ENCODE assay signal across 17 mouse cellular contexts in genomic region chr7:137069768-137070167, GRCm38 (mm10).
A peak's percentile ranks its signal among the peaks of the same experiment; 100 is the strongest.
DNase-seq lines count a peak whose midpoint lies in the region; ATAC-seq lines count a peak whose summit lies in the region.
"Had no signal": no experiment of that assay in that cellular context is flagged by ENCODE, and none has a peak within 500 bp of the region (broad histone marks: within the 10 kb centered on the region; RNA-seq: fewer than 3 reads in every experiment).

No protein-coding gene starts in this region.

- H3K9ac ChIP-seq in heart, embryonic 11.5 days (ENCODE audit: low read depth, low read length) = no peak overlapping the region
- no peak overlapping the region for H3K9ac ChIP-seq in forebrain, embryonic 15.5 days (replicated peaks)
- H3K9ac ChIP-seq: embryonic facial prominence, embryonic 13.5 days; liver, embryonic 14.5 days had no signal

- H3K4me3 ChIP-seq in heart, embryonic 11.5 days (ENCODE audit: low read depth, low read length) = no peak overlapping the region
- H3K4me3 ChIP-seq in forebrain, embryonic 15.5 days = no peak overlapping the region
- H3K4me3 ChIP-seq: embryonic facial prominence, embryonic 13.5 days; layer of hippocampus, adult 2 months had no signal

- no peaks in the 10 kb centered on the region for H3K36me3 ChIP-seq in heart, embryonic 11.5 days (ENCODE audit: control insufficient read depth, insufficient read depth, low read length)
- no peaks in the 10 kb centered on the region for H3K36me3 ChIP-seq in forebrain, embryonic 15.5 days
- H3K36me3 ChIP-seq: embryonic facial prominence, embryonic 13.5 days had no signal

- peak; percentile 65 to 71 for DNase-seq in cerebellum, postnatal 10 days
- DNase-seq in cerebellum, postnatal 25 days = no peak
- DNase-seq in heart, adult 9 months (ENCODE audit: low spot score in 2 of 2) = peak; percentile 43 to 52
- peak; percentile 29 for DNase-seq in ovary, postnatal 36 days (ENCODE audit: low spot score)
- no peak for DNase-seq in ovary, postnatal 14 days (ENCODE audit: low spot score)
- DNase-seq: B cell, adult 2 months; cerebellum, adult 18-20 months; gastrocnemius, postnatal 14 days; kidney, adult 18-20 months; kidney, postnatal 10 days; right cerebral cortex, postnatal 25 days; thymus, postnatal 4 days had no signal

- H3K9me3 ChIP-seq in heart, embryonic 11.5 days (replicated peaks; ENCODE audit: control insufficient read depth, low read length) = no peaks in the 10 kb centered on the region
- H3K9me3 ChIP-seq in forebrain, embryonic 15.5 days = no peaks in the 10 kb centered on the region
- H3K9me3 ChIP-seq: embryonic facial prominence, embryonic 13.5 days had no signal

- H3K4me1 ChIP-seq in heart, embryonic 11.5 days (ENCODE audit: control insufficient read depth, insufficient read depth, low read length) = peaks cover 14% of the 10 kb centered on the region
- no peaks in the 10 kb centered on the region for H3K4me1 ChIP-seq in forebrain, embryonic 15.5 days
- H3K4me1 ChIP-seq: embryonic facial prominence, embryonic 13.5 days had no signal

- no peak overlapping the region for H3K4me2 ChIP-seq in heart, embryonic 11.5 days
- H3K4me2 ChIP-seq in forebrain, embryonic 15.5 days (replicated peaks) = no peak overlapping the region
- H3K4me2 ChIP-seq: embryonic facial prominence, embryonic 13.5 days had no signal

- H3K27me3 ChIP-seq in heart, embryonic 11.5 days (ENCODE audit: control insufficient read depth, insufficient read depth, low read length) = peaks cover 12% of the 10 kb centered on the region
- H3K27me3 ChIP-seq in forebrain, embryonic 15.5 days = no peaks in the 10 kb centered on the region

- no peak for ATAC-seq in heart, embryonic 11.5 days (replicated peaks; ENCODE audit: insufficient number of reproducible peaks, low FRiP score, low TSS enrichment)
- ATAC-seq in forebrain, embryonic 15.5 days (replicated peaks) = no peak

- no peak overlapping the region for H3K27ac ChIP-seq in heart, embryonic 11.5 days (ENCODE audit: low read depth, low read length)
- no peak overlapping the region for H3K27ac ChIP-seq in forebrain, embryonic 15.5 days (replicated peaks)
- H3K27ac ChIP-seq: embryonic facial prominence, embryonic 13.5 days; layer of hippocampus, adult 2 months; liver, embryonic 14.5 days had no signal

- WGBS in heart, embryonic 11.5 days (ENCODE audit: insufficient replicate concordance) = 94% methylated on average over 6 of the region's 6 CpGs
- 86% methylated on average over 6 of the region's 6 CpGs for WGBS in forebrain, embryonic 15.5 days

Comparison
In these comparisons a context has a peak if more than half of its experiments do, and no peak if none do; other contexts are left out.
1. DNase-seq: peak in cerebellum, postnatal 10 days (2 of 2), heart, adult 9 months (2 of 2) and ovary, postnatal 36 days (single experiment); none in cerebellum, postnatal 25 days (0 of 2) and ovary, postnatal 14 days (single experiment).